Mouse (Mus musculus) Patski (cell line): ENCODE data around the gene Carhsp1. TPM values are rescaled to one million over a fixed set of nuclear protein-coding genes. Genes with fewer than 3 reads are reported as not detected.

Experiments
- ATAC-seq: fragments of 100-300 bp; one replicate; pipeline ENCODE4 v1.8.0; 2021
- CTCF ChIA-PET: fragments of 350-600 bp; sonication (Branson Sonifier 250); formaldehyde crosslinking; loops from one replicate; lab custom pipeline; 2022; ENCODE audit warnings: inconsistent platforms; lab: Charles Lee
- POLR2A ChIA-PET: fragments of 350-600 bp; sonication (Branson Sonifier 250); formaldehyde crosslinking; loops from one replicate; lab custom pipeline; 2022; ENCODE audit warnings: antibody characterized with exemption, inconsistent platforms; lab: Charles Lee
- DNase-seq: peaks from one replicate; pipeline ENCODE4 v3.0.0-alpha.2; 2011; ENCODE audit warnings: low read depth, low spot score
- H3K27me3 ChIP-seq: fragments of 371-371 bp; one replicate; pipeline ENCODE4 v1.5.1; 2021
- CTCF ChIP-seq: fragments of 100-300 bp; IDR thresholded peaks from one replicate; pipeline ENCODE4 v1.5.1; 2021
- in situ Hi-C: fragments of 300-500 bp; cut with MboI; formaldehyde crosslinking; loops from 3 replicates; pipeline ENCODE4 v1.11.1; 2018; ENCODE audit warnings: low pct_unique_long_range_greater_than_20kb, mixed read lengths
- polyA plus RNA-seq: library from polyadenylated mRNA; unstranded; gene quantifications from one replicate; pipeline ENCODE4 v1.2.3, GENCODE M21; 2021

Gene Carhsp1
- 92.6 TPM for polyA plus RNA-seq

DNA sequence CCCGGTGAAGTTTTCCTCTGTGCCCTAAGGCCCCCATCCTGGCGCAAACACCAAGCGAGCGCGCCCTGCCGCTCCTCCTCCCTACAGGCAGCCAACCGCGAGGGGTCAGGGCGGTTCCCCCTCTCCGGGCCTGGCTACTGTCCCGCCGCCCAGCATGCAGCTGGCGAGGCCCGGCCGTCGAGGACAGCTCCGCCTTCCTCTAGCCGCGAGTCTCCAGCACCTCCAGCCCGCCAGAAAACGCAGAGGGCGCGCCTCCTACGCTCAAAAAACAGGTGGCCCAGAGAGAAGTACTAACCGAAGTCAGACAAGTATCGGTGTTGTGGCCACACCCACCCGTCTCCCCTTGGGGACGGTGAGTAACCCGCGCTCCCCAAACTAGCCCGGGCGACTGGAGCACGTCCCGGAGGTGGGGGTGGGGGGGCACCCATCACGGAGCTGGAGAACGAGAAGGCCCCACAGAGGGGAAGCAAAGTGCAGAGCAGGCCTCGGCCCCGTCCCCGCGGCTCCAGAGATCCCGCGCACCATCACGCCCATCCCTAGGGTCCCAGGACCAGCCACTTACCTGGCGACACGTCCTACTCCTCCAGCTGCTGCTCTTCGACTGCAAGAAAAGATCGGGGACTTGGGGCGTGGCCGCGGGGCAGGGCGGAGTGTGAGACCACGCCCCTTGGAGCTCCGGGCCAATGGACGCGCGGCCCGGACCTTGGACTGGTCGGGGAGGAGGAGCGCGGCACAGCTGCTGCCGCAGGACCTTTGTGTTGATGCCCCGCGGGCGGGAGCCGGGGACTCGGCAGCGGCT is at the start of gene Carhsp1:
Carhsp1 (minus strand) TSS at position 605 of the 799 bp plus-strand sequence.
- DNase-seq (no peak), ATAC-seq (peak; percentile 85)
- ChIA-PET POLR2A (interaction anchor here (0.7 to 1.6 kb wide), 5 partner anchors 14 to 157 kb away, joined by 3 to 4 read pairs (median 3); no protein-coding TSS in a partner anchor), CTCF (interaction anchor here (0.8 to 4.8 kb wide), 4 partner anchors 10 to 259 kb away, joined by 3 to 25 read pairs (median 12); no protein-coding TSS in a partner anchor)
- no peaks in the 10 kb centered on the region for H3K27me3 ChIP-seq
- in situ Hi-C loops = no loop called here
- no peak for TF ChIP-seq CTCF

DNA sequence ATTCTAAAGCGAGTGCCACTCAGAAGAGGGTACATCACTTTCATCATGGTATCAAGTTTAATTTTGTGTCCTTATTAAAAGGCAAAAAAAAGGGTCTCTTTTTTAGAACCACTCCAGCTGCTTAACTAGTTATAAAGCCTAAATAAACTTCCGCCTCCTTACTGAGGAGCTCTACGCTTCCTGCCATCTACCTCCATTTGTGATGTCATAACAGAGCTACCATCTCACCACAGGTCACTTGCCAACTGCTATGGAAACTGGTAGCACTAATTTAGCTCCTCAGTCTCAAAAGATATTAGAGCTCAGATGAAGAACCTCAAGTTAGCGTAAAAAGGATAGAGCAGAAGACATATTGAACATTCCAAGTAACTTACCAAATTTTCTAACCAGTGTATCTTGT is 48.5 kb upstream of the Carhsp1 start:
- ATAC-seq (no peak), DNase-seq (no peak)
- POLR2A ChIA-PET = interaction anchor here (0.6 kb wide), 1 partner anchor 83 kb away, joined by 4 read pairs; no protein-coding TSS in a partner anchor
- in situ Hi-C loops = no loop called here
- TF ChIP-seq CTCF = no peak
- CTCF ChIA-PET = interaction anchor here (0.7 to 2.3 kb wide), 3 partner anchors 13 to 34 kb away, joined by 3 to 8 read pairs (median 4); no protein-coding TSS in a partner anchor
- no peaks in the 10 kb centered on the region for H3K27me3 ChIP-seq

DNA sequence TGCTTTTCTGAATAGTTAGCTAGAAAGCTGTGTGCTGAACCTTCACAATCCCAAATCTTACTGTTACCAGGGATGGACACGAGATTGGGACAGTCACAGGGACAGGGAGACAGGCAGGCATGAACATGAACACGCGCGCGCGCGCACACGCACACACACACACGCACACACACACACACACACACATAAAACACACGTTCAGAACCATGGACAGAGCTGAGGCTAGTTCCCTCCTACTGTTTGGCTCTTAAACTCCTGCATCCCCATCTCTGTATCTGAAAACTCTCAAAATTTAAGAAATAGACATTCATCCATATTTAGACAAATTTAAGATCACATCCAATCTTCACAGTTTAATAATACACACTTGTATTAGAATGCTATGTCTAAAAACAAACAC is 45.8 kb upstream of the Carhsp1 start:
- CTCF ChIA-PET = interaction anchor here (1.2 kb wide), 1 partner anchor 9 kb away, joined by 3 read pairs; no protein-coding TSS in a partner anchor
- in situ Hi-C loops = no loop called here
- ATAC-seq (no peak), DNase-seq (no peak)
- POLR2A ChIA-PET = no interaction called here
- H3K27me3 ChIP-seq = no peaks in the 10 kb centered on the region
- no peak for TF ChIP-seq CTCF

DNA sequence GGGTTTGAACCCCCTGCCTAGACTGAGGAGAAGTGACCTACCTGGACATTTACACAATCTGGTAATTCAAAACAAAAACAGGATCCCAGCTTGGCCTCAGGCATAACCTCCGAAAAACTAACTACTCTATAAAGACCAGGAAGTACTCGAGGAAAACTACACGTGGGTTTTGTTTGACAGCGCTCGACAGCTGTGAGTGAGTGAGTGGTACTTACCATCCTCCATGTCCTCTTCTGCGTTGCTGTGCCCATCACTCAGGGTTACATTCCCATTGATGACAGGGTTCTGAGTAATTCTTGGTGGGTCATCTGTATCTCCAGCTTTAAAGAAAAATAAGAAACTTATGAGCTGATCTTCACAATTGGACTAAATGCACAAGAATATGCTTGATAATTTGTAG is 44.3 kb upstream of the Carhsp1 start:
- POLR2A ChIA-PET = interaction anchor here (0.6 kb wide), 1 partner anchor 39 kb away, joined by 3 read pairs; no protein-coding TSS in a partner anchor
- no peak for ATAC-seq

DNA sequence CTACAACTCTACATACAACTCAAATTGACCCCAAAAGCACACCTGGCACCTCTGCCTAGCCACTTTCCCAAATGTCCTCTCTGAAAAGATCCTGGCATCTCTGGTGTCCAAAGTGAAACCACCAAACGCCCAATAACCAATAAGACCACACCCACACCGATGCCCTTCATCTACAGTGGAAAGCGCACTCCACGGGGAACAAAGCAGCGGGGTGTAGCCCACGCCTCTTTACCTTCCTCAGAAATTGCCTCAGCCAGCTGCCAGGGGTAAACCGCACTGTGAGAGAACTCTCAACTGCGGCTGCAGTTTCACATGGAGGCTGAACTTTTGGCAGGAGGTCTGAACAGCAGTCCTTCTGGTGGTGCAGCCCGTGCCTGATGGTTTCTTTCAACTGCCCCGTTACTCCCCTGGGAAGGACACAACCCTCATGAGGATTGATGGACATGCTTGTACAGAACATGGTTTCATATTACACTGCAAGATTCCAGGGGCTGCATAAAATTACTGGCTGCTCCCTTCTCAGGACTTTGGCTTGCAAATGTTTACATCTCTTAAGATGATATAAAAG is 43.6 kb upstream of the Carhsp1 start:
- ATAC-seq = no peak
- CTCF ChIA-PET = no interaction called here
- POLR2A ChIA-PET = no interaction called here
- no peak for TF ChIP-seq CTCF
- in situ Hi-C loops = no loop called here
- no peaks in the 10 kb centered on the region for H3K27me3 ChIP-seq
- no peak for DNase-seq

More for the DNA sequence above, 44.3 kb upstream of the Carhsp1 start:
- no peaks in the 10 kb centered on the region for H3K27me3 ChIP-seq
- TF ChIP-seq CTCF = no peak
- CTCF ChIA-PET = no interaction called here
- in situ Hi-C loops = no loop called here
- no peak for DNase-seq

DNA sequence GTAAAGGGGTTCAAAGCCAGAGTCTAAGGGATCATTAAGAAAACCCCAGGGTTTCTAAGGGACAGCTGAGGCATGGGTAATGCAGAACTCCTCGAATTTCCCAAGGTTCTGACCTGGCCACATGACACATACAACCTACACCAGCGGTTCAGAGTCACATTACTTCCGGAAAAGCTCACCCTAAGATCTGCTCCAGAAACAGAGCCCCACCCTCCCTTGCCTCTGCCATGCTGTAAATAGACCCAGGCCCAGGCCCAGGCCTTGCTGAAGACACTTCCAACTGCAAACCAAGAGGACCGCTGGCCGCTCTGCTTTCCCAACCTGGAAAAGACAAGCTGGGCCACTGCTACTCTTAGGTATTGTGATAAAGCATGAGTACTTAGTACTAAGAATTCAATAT is 42.9 kb upstream of the Carhsp1 start:
- DNase-seq = no peak
- ChIA-PET POLR2A (no interaction called here), CTCF (no interaction called here)
- no peak for TF ChIP-seq CTCF
- in situ Hi-C loops = no loop called here
- H3K27me3 ChIP-seq = no peaks in the 10 kb centered on the region
- no peak for ATAC-seq

DNA sequence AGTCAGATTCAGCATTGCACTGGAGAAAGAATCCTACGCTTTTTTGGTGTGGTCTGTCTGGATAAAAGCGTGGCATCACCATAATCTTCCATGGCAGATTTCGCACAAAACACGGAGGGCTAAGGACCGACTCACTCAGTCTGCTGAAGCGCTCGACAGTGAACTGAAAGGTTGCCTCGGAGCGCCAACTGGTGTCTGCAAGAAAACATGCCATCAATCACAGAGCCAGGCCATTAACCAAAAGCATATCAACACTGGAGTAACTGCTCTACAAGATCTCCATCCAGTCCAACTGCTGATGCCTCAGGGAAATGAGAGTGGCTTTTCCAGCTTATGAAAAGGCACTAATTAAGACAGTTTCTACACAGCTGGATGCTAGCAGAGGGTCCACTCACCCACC is 40.0 kb upstream of the Carhsp1 start:
- POLR2A ChIA-PET = no interaction called here
- TF ChIP-seq CTCF = no peak
- DNase-seq = no peak
- ATAC-seq = no peak
- no peaks in the 10 kb centered on the region for H3K27me3 ChIP-seq
- in situ Hi-C loops = no loop called here
- CTCF ChIA-PET = no interaction called here

DNA sequence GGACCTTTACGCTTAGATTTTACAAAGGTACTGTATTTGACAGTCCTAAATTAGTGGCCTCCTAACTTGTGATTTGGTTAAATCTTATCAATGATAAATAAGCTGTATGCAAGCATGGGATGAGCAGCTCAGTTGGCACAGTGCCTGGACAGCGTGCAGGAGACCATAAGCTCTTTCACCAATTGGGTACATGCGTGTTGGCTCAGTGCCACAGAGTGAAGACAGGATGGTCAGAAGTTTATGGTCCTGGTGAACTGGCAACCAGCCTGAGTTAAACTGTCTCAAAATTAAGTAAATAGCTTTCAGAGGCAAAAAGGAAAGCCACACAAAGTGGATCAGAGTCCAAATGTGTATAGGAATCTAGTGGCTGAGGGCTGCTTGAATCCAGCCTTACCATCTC is 28.6 kb upstream of the Carhsp1 start:
- POLR2A ChIA-PET = interaction anchor here (0.9 kb wide), 1 partner anchor 29 kb away, joined by 3 read pairs; the partner anchor contains the start of gene Carhsp1
- in situ Hi-C loops = no loop called here
- no peaks in the 10 kb centered on the region for H3K27me3 ChIP-seq
- CTCF ChIA-PET = interaction anchor here (0.9 to 1.2 kb wide), 3 partner anchors 15 to 68 kb away, joined by 3 to 4 read pairs (median 3); no protein-coding TSS in a partner anchor
- DNase-seq = peak; percentile 51
- TF ChIP-seq CTCF = no peak
- ATAC-seq = no peak

DNA sequence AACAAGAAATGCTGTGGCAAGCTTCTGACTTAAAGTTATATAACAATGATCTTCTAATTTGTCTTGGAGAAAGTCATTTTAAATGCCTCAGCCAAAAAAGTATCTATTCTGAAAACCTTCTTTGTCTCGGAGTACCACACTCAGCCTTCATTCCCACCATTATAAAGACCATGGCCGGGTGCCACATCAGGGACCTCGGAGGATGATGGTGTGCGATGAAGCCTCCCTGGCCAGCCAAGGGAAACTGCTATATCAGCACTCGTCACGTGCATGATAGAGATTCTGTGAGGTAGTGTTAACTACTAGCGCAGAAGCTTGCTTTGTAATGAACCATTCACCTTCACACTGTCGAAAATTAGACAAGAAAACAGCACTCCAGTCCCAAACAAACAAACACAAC is 27.6 kb upstream of the Carhsp1 start:
- TF ChIP-seq CTCF = no peak
- ATAC-seq (no peak), DNase-seq (no peak)
- no peaks in the 10 kb centered on the region for H3K27me3 ChIP-seq
- in situ Hi-C loops = no loop called here
- ChIA-PET POLR2A (interaction anchor here (0.9 to 1.1 kb wide), 2 partner anchors 10 to 27 kb away, joined by 3 to 4 read pairs; partner anchors contain the start of gene Carhsp1), CTCF (interaction anchor here (1.0 to 1.2 kb wide), 2 partner anchors 14 to 69 kb away, joined by 3 read pairs; no protein-coding TSS in a partner anchor)

DNA sequence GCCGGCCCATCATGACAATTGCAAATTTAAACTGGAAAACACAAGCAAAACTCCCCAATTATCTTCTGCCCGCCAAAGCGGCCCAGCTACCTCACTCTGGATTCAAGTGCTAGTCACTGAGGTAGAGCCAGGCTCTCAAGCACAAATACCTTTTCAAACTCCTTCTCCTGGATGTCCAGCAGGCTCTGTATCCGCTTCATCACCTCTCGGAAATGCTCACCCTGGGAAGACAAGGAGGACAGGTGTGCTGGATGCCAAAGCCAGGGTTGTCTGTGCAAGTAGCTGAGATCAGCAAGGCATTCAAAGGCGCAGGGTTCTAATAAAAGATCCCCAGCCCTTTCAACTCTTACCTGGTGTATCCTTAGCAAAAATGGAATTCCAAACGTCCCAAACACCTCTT is 19.3 kb upstream of the Carhsp1 start:
- ATAC-seq = no peak
- H3K27me3 ChIP-seq = no peaks in the 10 kb centered on the region
- ChIA-PET CTCF (no interaction called here), POLR2A (no interaction called here)
- no peak for TF ChIP-seq CTCF
- DNase-seq = no peak
- in situ Hi-C loops = no loop called here
